Mouse (Mus musculus) midbrain, embryonic 16.5 days (tissue): ENCODE results near the gene Iqcc. TPM values are rescaled to one million over a fixed set of nuclear protein-coding genes. Genes with fewer than 3 reads are reported as not detected.
A peak's percentile ranks its signal among the peaks of the same experiment; 100 is the strongest.

Source experiments
- ATAC-seq: fragments of 200-750 bp; cut with Nextera tagmentation; 2 replicates; pipeline ENCODE4 v1.8.0; 2017; ENCODE audit warnings: moderate TSS enrichment
- H3K27ac ChIP-seq: fragments of 300-500 bp; sonication (generic); 2 replicates; pipeline ENCODE4 v1.5.1; 2014; ENCODE audit warnings: mild to moderate bottlenecking, low read length, mixed read lengths
- H3K27me3 ChIP-seq: fragments of 300-500 bp; sonication (generic); 2 replicates; pipeline ENCODE4 v1.6.1; 2014; ENCODE audit warnings: low read depth, low read length, mixed read lengths; ENCODE audit not compliant: control insufficient read depth, insufficient read depth
- H3K36me3 ChIP-seq: fragments of 300-500 bp; sonication (generic); 2 replicates; pipeline ENCODE4 v1.6.1; 2014; ENCODE audit warnings: mild to moderate bottlenecking, low read length, moderate library complexity, mixed read lengths; ENCODE audit not compliant: control insufficient read depth, insufficient read depth
- H3K4me1 ChIP-seq: fragments of 300-500 bp; sonication (generic); 2 replicates; pipeline ENCODE4 v1.6.1; 2014; ENCODE audit warnings: mild to moderate bottlenecking, low read length, mixed read lengths; ENCODE audit not compliant: control insufficient read depth, insufficient read depth
- H3K4me2 ChIP-seq: fragments of 300-500 bp; sonication (generic); 2 replicates; pipeline ENCODE4 v1.6.1; 2014; ENCODE audit warnings: mild to moderate bottlenecking, low read length, mixed read lengths
- H3K4me3 ChIP-seq: fragments of 300-500 bp; sonication (generic); 2 replicates; pipeline ENCODE4 v1.5.1; 2014; ENCODE audit warnings: low read depth, mild to moderate bottlenecking, low read length, moderate library complexity, mixed read lengths
- H3K9ac ChIP-seq: fragments of 300-500 bp; sonication (generic); 2 replicates; pipeline ENCODE4 v1.6.1; 2014; ENCODE audit warnings: low read depth, low read length, mixed read lengths
- H3K9me3 ChIP-seq: fragments of 300-500 bp; sonication (generic); replicated peaks from 2 replicates; pipeline ENCODE4 v1.6.1; 2014; ENCODE audit warnings: mild to moderate bottlenecking, low read length, mixed read lengths; ENCODE audit not compliant: control insufficient read depth, poor library complexity, severe bottlenecking
- WGBS: fragments of 180-500 bp; shearing (Covaris S2); extraction: QIAGEN DNeasy Blood & Tissue Kit; methylation state at CpG from one replicate; pipeline ENCODE4 v1.1.7; 2014; 5-methylcytosine and 5-hydroxymethylcytosine counted together
- polyA plus RNA-seq: library from polyadenylated mRNA; unstranded; fragments of >200 nt; fragmentation: Nextera tagmentation; extraction: Ambion mirVana; gene quantifications from 2 replicates; pipeline ENCODE4 v1.2.1, GENCODE M21; 2015

The Iqcc gene
- polyA plus RNA-seq, 1 experiment from 2014 or later: 33.1 TPM

- Histone ChIP-seq H3K4me2 (peak within 1 kb of the TSS; percentile 92), H3K36me3 (peaks cover 8% of the 10 kb centered on the region), H3K27ac (peak within 1 kb of the TSS; percentile 74), H3K4me3 (peak within 1 kb of the TSS; percentile 98), H3K9me3 (no peaks in the 10 kb centered on the region), H3K27me3 (no peaks in the 10 kb centered on the region), H3K4me1 (peaks cover 25% of the 10 kb centered on the region), H3K9ac (peak within 1 kb of the TSS; percentile 96)
- peak; percentile 89 for ATAC-seq
- WGBS: under 1% methylated on average over 72 of the region's 74 CpGs
Measured at GRCm38 (mm10) chr4:129600233-129601158, 18.4 kb downstream of the Iqcc start, which contains the start of the genes Eif3i and Tmem234. Gene Eif3i (minus strand): TSS chr4:129600648. Gene Tmem234 (plus strand): TSS chr4:129600668.

- peaks cover 2% of the 10 kb centered on the region; the same call in 1 of the 2 replicates for H3K4me1 ChIP-seq
- H3K9me3 ChIP-seq: no peaks in the 10 kb centered on the region
- H3K36me3 ChIP-seq: peaks cover 25% of the 10 kb centered on the region
Measured at GRCm38 (mm10) chr4:129588865-129589264, 30.0 kb downstream of the Iqcc start.

GRCm38 (mm10) chr4:129586943-129587342, 32.0 kb downstream of the Iqcc start:
- no peak overlapping the region for H3K9ac ChIP-seq
- no peak overlapping the region for H3K4me2 ChIP-seq
- H3K4me1 ChIP-seq: peaks cover 2% of the 10 kb centered on the region; the same call in 1 of the 2 replicates
- H3K27ac ChIP-seq: no peak overlapping the region
- 31% methylated on average over 1 of the region's 1 CpGs for WGBS
- H3K36me3 ChIP-seq: peaks cover 7% of the 10 kb centered on the region
- H3K27me3 ChIP-seq: no peaks in the 10 kb centered on the region
- no peak for ATAC-seq
- H3K4me3 ChIP-seq: no peak overlapping the region
- no peaks in the 10 kb centered on the region for H3K9me3 ChIP-seq

More at GRCm38 (mm10) chr4:129588865-129589264, 30.0 kb downstream of the Iqcc start:
- ATAC-seq: no peak
- Histone ChIP-seq H3K27me3 (no peaks in the 10 kb centered on the region), H3K4me2 (no peak overlapping the region), H3K9ac (no peak overlapping the region), H3K4me3 (no peak overlapping the region), H3K27ac (no peak overlapping the region)
- 74% methylated on average over 4 of the region's 4 CpGs for WGBS

GRCm38 (mm10) chr4:129585773-129586172, 33.1 kb downstream of the Iqcc start:
- Histone ChIP-seq H3K4me1 (peaks cover 2% of the 10 kb centered on the region; the same call in 1 of the 2 replicates), H3K9ac (no peak overlapping the region), H3K4me3 (no peak overlapping the region), H3K36me3 (no peaks in the 10 kb centered on the region), H3K9me3 (no peaks in the 10 kb centered on the region), H3K27ac (no peak overlapping the region), H3K27me3 (no peaks in the 10 kb centered on the region), H3K4me2 (peak overlapping the region; percentile 60)
- 81% methylated on average over 9 of the region's 9 CpGs for WGBS
- ATAC-seq: no peak

GRCm38 (mm10) chr4:129584884-129585608, 33.9 kb downstream of the Iqcc start:
- Histone ChIP-seq H3K4me2 (peak overlapping the region; percentile 60), H3K27me3 (no peaks in the 10 kb centered on the region), H3K36me3 (no peaks in the 10 kb centered on the region), H3K9me3 (no peaks in the 10 kb centered on the region), H3K4me3 (peak overlapping the region; percentile 33), H3K27ac (no peak overlapping the region), H3K4me1 (peaks cover 2% of the 10 kb centered on the region; the same call in 1 of the 2 replicates), H3K9ac (peak overlapping the region; percentile 27; the same call in 1 of the 2 replicates)
- WGBS: 3% methylated on average over 36 of the region's 36 CpGs
- ATAC-seq: 0 out of 2 replicates have a peak, but pooled peaks have one; percentile 51

GRCm38 (mm10) chr4:129584370-129584769, 34.5 kb downstream of the Iqcc start:
- Histone ChIP-seq H3K36me3 (no peaks in the 10 kb centered on the region), H3K4me2 (no peak overlapping the region), H3K27ac (no peak overlapping the region), H3K9me3 (no peaks in the 10 kb centered on the region), H3K27me3 (no peaks in the 10 kb centered on the region), H3K4me3 (no peak overlapping the region), H3K9ac (no peak overlapping the region), H3K4me1 (peaks cover 2% of the 10 kb centered on the region; the same call in 1 of the 2 replicates)
- WGBS: 76% methylated on average over 1 of the region's 1 CpGs
- no peak for ATAC-seq

GRCm38 (mm10) chr4:129582251-129582650, 36.6 kb downstream of the Iqcc start:
- 76% methylated on average over 1 of the region's 1 CpGs for WGBS
- Histone ChIP-seq H3K4me3 (no peak overlapping the region), H3K4me2 (no peak overlapping the region), H3K4me1 (peaks cover 2% of the 10 kb centered on the region; the same call in 1 of the 2 replicates), H3K9ac (no peak overlapping the region), H3K9me3 (no peaks in the 10 kb centered on the region), H3K27ac (no peak overlapping the region), H3K27me3 (no peaks in the 10 kb centered on the region), H3K36me3 (no peaks in the 10 kb centered on the region)
- ATAC-seq: no peak

- Histone ChIP-seq H3K9ac (no peak overlapping the region), H3K36me3 (no peaks in the 10 kb centered on the region), H3K27ac (no peak overlapping the region), H3K4me1 (peaks cover 2% of the 10 kb centered on the region; the same call in 1 of the 2 replicates), H3K27me3 (no peaks in the 10 kb centered on the region), H3K4me2 (no peak overlapping the region), H3K4me3 (no peak overlapping the region), H3K9me3 (no peaks in the 10 kb centered on the region)
- WGBS: 78% methylated on average over 7 of the region's 7 CpGs
- no peak for ATAC-seq
Measured at GRCm38 (mm10) chr4:129580347-129580746, 38.6 kb downstream of the Iqcc start.
